Mouse (Mus musculus) cerebellum, adult 8-10 months (tissue): ENCODE data around the gene Csnk2b.
A peak's percentile ranks its signal among the peaks of the same experiment; 100 is the strongest.

Source experiments
- DNase-seq: peaks from one replicate; pipeline ENCODE4 v3.0.0; 2022

Csnk2b gene

DNA sequence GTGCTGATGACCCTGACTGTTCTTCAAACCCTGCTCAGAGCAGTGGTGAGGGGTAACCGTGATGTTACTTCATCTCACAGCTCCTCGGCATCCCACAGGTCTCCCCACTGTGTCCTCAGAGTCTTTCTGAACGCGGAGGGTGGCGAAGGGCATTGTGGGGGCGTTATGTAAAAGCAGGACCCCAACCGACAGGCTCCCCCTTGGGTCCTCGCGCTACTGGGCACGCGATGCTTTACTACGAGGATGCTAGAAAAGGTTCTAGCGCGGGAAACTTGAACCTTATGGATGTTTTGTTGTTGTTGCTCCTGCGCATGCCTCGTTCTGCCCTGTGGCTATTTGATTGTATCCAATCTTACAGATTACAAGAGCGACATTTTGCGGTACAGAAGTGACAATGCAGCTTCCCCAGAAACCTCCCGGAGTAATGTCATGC is at the start of gene Csnk2b:
Gene Csnk2b, minus strand, starts transcription at position 183 of the 433 bp plus-strand sequence.
- DNase-seq, result peak; percentile 67

DNA sequence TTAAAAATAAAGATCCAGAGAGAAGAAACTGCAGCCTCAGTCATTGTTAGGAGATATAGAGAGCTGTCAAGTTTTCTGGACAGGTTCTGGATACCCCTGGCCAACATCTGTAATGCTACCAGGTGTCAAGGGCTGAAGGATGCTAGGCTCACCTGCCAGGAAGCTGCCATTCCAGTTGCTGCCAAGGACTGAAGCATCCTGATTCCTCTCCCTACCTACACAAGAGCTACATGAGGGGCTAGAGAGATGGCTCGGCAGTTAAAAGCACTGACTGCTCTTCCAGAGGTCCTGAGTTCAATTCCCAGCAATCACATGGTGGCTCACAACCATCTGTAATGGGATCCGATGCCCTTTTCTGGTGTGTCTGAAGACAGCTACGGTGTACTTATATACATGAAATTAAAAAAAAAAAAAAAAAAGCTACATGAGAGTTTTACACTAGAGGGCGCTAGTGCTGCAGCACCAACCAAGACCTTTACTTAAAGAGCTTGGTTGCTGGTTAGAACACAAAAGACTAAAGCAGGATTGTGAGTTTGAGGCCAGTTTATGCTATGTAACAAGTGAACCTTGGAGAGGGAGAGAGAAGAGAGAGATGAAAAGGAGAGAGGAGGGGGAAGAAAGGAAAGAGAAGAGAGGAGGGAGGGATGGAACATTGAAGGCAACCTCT is 46.8 kb upstream of the Csnk2b start:
- peak; percentile 45 for DNase-seq

DNA sequence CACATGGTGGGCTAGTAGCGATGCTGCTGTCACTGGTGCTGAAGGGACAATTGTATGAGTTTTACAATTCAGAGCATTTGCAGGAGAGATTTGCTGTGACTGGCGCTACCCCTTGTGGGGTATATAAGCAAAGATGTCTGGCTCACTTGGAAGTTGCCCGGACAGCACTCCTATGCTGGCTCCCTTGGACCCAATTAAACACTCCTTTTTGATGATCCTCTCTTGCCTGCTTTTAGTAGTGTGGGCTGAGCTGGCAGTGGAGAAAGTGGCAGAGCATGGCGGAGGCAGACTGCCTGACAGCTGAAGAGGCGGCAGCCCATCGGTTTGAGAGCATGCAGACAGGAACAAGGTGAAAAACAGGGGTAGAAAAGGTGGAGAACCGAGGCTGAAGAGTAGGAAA is 45.9 kb upstream of the Csnk2b start:
- DNase-seq, result peak; percentile 12

DNA sequence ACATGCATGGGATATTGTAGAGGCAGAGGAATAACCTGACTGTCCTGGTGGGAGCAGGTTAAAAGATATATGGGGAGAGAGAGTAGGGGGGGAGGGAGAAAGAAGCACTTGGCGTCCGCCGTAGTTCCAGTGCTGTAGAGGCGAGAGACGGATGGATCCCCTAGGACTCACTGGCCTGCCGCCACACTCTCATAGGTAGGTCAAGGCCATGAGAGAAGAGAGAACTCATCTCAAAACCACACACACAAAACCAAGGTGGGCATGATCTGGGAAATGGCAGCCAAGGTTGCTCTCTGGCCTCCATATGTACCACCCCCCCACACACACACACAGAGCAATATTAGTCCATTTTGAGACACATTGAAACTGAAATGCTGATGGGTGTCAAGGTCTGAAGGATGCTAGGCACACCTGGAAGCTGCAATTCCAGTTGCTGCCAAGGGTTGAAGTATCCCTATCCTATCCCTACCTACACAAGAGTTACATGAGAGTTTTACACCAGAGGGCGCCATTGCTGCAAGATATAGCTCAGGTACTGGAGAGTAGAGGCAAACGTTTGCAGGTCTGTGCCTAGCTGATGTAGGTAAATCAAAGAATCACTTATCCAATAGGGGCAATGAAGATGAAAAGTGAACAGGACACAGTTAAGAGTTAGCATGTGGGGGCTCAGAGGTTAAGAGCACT is 44.6 kb upstream of the Csnk2b start:
- DNase-seq, result peak; percentile 75

DNA sequence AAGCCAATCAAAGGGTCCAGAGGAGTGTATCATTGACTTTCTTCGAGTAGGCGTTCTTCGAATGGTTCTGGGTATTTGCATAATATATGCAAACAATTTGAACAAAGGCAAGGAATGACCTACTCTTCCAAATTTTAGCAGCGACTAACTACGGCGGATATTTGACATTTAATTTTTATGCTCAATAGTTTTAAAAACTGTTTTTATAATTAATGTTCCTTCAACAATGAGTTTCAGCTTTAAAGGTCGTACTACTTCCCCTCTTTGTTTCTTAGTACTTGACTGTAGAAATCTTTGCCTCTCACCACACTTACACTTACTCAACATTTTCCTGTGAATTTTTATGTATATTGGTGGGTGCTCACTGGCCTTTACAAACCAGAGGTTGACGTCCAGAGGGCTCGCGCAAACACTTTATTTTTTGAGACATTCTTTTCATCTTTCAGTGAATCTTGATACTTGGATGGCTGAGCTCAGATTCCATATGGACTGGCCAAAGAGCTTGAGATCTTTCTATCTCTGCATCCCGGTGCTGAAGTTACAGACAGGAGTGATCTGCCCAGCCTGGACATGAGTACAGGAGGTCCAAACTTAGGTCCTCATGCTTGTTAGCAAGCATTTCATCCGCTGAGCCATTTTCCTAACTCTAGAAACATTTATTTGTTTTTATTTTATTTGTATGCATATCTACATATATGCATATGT is 43.8 kb upstream of the Csnk2b start:
- peak; percentile 32 for DNase-seq

DNA sequence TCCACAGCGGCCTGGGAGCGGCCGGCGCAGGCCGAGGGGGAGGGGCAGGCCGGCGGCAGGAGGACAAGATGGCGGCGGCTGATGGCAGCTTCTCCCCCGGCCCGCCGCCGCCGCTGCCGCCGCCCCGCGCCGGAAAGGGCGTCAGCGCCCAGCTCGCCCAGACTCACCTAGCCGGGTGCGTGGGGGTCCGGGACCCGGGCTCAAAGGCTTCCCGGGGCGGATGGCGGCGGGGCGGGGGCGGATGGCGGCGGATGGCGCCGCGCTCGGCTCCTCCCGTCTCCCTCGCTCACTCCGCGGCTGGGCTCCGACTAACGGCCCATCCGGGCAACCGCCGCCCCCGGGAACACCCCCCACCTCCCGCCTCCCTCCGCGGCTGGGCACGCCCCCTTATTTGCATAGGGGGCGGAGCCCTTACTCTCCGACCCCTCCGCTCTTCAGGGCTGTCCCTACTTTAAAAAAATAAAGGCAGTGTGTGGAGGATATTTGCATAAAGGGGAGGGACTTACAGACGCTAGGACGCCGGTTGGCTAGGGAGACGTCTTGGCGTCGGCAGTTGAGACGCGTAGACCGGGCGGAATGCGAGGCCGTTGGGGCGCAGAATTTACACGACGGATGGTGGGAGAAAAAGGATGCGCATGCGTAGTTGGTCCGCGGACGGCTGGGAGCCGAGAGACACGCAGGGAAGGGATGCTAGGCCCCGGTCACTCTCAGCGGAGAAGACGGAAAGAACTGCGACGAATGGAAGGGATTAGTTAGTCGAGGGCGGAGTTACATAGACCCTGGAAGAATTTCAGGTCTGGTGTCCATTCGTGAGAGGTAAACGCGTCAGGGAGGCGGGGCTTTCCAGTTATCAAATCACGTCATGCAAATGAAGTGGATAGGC is 43.0 kb upstream of the Csnk2b start, which contains the start of gene Prrc2a:
Gene Prrc2a, minus strand, starts transcription at position 330 of the 883 bp plus-strand sequence.
- DNase-seq, result peak; percentile 99

DNA sequence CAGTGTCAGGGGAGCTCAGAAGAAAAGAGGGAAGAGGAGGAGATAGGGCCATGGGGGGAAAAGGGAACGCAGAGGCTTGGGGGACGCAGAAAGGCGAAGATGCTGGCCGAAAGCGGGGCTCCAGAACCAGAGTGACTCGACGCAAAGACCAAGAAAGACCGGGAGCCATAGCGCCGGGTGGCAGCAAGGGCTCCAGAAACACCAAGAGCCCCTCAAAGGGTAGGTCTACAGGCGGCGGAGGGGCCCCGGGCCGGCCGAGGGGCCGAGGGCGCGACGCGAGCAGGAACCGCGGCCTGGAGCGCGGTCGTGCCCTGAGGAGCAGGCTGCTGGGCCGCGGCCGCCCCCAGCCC is 42.3 kb upstream of the Csnk2b start:
- DNase-seq, result no peak

DNA sequence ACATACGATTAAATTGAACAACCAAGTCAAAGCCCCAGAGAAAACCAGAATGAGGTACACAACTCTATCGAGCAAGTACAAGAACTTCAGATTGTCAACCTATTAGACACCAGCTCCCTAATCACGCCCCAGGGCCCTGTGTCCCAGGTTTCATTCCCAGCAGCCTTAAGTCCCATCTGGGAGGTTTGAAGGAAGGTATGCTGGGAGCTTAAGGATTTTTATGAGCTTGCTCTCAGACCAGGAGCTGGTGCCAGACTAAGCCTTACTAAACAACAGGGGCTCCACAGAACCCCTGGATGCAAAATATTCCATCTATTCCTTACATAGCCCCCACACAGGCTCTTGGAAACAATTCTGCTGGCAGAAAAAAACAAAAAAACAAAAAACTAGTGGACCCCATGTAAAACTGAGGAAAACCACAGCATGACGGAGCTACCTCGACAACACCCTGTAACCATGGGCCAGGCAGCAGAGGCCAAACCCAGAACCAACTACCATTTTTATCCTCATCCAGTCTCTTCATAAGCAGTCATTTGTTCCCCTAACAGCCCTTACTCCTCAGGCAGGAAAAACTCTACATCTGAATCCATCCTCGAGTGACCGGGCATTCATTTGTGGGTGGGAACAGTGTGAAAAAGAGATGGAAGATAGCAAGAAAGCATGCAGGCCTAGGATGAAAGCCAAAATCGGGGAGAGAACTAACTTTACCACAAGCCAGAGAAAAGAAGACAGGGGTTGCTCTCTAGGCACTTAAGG is 41.7 kb upstream of the Csnk2b start:
- peak; percentile 38 for DNase-seq

DNA sequence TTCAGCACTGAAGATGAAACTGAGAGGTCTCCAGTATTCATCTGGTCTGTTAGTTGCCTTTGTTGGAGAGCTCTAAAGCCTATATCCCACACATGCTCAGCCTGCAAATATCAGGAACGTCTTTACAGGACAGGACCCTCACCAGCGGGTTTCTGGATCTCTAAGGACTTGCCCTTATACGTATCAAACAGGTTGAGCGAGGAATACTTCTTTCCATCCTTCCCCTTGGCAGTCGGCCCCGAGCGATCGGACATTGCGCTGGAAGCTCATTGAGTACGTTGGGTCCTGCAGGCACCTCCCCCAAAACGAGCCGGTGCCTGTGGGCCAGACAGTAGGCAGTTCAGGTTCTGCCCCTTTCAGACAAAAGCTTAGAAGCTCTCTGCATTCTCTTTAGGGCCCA is 40.9 kb upstream of the Csnk2b start:
- DNase-seq, result peak; percentile 41

DNA sequence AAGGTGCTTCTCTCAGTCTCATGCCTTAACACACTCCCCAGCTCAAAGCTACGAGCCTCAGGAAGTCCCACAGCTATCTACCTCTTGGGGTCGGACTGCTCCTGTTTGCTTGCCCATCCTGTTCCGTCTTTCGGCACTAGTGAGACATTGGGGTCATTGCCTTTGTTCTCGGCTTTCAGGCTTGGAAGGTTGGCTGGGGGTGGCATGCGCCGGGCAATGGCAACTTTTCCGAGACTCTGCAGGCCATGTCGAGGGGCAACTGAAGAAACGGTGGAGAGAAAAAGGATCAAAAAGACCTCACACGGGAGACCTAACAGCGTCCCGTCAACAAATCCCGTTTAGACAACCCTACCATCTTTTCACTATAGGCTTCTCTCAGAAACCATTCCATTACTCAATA is 40.3 kb upstream of the Csnk2b start:
- DNase-seq, result peak; percentile 20

DNA sequence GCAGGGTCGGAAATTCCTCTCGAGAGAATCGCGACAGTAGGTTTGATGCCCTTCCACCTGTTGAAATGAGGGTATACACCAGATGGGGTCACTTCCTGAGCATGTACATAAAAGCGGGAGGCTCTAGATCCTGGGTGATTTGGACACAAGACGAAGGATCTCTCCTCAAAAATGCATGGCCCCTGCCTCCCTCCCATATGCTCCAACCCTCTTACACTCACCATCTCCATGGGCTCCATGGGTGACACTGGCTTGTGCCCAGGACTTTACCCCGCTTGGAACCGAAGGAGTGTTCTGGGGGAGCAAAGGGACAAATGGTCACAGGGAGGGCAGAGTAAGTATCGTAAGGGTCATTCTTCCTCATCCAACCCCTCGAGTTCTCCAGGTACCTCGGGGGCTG is 39.6 kb upstream of the Csnk2b start:
- DNase-seq, result peak; percentile 28

DNA sequence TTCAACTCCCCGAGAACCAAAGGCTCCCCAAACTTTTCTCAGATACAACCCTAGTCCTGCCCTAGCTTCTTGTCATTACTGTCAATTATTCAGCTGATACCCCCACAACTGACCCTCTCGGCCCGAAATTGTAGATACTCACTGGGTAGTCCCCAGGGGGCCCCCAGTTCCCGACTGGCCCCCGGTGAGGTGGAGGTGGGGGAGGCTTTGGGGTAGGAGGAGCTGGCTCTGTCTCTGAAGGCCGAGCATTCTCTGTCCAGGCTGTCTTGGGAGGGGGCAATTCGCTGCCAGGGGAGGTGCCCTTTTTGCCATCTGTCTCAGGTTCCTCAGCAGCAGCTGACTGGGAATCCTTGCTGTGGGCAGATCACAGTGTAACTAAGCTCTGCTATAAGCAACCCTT is 37.8 kb upstream of the Csnk2b start:
- DNase-seq, result peak; percentile 15

DNA sequence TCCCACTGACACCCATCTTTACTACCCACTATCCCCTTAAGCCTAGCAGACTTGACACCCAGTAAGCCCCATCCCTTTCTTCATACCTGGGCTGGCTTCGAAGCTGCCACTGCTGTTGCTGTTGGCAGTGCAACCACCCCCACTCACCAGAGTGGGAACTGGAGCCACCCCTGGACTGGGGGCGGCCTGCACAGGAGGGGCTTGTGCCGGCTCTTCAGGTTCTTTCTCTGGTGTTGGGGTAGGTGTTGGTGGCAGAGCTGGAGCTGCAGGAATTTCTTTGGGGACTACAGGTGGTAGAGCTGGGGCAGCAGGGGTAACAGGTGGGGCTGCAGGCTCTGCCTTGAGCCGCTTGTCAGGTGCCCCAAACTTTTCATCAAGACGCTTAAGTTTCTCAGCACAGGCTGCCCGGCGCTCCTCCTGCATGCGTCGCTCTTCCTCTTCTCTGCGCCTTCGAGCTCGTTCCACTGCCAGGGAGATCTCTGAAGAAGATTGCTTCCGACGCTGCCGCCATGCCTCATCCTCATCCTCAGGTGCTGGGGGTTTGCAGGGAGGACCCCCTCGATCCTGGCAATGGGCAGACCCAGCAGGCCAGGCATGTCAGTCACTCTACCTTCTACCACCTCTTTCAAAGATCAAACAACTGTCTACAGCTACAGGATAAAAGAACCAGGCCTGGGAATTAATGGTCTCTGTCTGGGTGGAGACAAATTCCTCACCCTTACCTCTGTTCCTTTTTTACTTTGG is 37.2 kb upstream of the Csnk2b start:
- no peak for DNase-seq

DNA sequence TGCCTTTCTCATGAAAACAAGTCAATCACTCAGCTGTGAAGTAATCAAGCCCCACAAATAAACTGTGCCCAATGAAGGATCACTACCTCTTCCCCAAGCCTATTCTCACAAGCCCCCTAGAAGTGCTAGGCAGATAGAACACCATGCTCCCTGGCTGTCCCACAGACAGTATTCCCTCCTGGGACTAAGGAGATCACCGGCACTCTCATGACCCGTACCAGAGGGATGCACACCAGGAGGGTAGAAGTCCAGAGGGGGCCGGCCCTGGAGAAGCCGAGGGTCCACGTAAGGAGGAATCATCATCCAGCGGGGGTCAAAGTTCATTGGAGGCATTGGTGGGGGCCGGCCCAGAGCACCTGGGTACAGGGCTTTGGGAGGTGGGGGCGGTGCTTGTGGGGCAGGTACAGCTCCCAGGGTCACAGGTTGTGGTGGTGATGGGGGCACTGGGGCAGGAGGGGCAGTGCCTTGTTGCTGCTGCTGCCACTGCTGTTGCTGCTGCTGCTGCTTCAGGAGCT is 35.9 kb upstream of the Csnk2b start:
- DNase-seq, result no peak

DNA sequence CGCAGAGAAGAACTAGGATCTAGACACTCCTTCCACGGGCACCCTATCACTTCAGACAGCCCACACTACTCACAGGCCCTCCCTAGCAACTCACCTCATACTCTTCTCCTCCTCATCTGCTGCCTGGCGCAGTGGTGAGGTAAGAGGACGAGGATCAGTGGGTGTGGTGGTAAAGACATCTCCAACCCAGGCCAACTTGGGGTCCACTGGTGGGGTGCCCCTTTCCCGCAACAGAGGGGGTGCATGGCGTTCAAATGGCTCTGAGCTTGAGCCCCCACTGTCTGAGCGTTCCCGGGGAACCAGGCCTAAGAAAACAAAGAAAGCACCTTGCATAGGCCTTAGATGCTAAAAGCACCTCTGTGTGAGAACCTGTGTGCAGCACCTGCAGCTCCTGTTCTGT is 35.4 kb upstream of the Csnk2b start:
- DNase-seq, result no peak

DNA sequence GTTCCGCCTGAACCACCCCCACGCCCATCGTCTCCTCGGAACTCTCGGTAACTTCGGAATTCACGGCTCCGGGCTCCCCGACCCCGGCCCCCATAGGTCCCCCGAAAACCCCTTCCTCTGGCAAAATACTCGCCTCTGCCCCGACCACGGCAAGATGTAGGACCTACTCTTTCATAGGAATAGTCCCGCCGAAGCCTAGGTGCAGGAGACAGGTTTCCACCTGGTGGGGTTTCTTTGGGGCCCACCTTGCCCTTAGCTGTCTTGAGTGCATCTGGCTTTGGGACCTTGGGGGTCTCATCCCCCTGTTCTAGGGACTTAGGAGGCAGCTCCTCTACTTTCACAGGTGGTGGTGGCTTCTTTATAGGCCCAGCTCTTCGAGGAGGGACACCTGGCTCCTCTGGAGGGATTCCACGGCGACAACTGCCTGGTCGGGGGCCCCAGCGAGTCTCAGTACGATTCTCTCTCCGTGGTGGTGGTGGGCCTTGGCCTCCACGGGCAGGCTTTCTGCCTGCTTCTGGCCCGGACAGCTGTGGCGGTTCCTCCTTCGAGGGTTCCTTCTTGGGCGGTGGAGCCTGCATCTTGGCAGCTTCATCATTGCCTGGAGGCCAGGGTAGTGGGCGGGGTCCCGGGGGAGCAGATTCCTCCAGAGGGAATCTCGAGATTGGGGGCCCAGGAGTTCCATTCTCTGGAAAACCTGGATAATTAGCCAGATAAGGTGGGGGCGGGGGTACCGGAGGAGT is 34.8 kb upstream of the Csnk2b start:
- no peak for DNase-seq

DNA sequence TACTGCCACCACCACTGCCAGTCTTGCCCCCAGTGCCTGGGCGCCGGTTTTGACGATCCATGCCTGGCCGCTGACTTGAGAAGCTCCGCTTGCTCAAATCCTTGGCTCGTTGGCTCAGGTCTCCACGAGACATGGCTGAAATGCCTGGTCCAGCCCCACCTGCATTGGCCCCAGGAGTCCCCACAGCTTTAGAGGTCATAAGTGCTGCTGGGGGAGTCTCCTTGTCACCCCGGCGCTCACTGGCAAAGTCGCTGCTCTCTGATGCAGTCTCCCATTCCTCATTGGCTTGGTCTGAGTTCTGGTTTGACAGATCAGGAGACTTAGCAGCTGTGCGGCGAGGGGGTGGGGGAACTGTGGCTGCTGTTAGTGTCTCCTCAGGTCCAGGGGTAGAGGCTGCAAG is 33.6 kb upstream of the Csnk2b start:
- DNase-seq, result no peak

DNA sequence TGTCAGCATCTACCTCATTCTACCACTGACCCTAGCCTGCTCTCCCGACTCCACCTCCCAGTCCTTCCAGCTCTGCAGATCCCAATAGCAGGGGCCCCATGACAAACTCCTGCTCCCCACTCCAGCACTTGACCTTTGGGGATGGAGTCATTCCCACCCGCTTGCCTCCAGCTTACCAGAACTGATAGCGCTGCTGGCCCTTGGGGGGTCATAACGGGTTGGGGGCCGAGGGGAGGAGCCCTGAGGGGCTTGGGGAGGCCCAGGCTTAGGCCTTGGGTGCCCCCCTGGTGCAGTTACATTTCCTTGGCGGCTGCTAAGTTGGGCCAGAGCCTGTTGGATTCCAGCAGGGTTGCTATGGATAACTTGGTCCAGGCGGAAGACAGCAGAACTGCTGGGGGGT is 32.8 kb upstream of the Csnk2b start:
- DNase-seq, result no peak

DNA sequence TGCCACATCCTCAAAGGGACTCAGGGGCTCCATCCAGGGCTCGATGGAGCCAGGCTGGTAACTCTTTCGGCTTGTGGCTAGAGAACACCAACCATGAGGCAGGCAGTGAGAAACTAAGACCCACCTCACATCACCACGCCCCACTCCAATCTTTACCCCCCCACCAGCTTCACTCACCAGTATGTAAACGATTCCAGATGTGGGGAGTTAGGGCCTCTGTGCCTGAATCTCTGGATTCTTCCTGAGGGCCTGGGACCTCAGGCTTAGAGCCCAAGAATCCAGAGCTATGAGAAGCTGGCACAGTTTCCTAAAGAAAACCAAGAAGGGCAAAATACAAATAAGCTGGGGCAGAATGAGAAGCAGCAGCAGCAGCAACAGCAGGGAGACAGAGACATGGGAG is 32.1 kb upstream of the Csnk2b start:
- no peak for DNase-seq

DNA sequence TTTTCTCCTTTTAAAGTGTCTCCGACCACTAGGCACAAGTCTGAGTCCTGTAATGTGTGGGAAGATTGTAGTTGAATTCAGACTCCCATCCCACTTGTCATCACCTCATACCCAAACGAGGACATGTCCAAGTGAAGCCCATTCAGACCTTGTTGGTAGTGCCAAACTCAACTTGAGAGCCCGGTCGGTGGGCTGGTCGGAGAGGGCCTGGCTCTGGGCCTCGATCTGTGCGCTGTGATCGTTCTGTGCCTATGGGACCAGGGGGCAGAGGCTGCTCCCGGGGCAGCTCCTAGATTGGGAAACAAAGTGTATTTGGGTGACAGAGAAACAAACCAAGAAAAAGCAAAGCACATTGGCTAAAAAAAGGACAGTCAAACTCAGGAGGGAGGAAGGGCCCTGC is 31.2 kb upstream of the Csnk2b start:
- no peak for DNase-seq

DNA sequence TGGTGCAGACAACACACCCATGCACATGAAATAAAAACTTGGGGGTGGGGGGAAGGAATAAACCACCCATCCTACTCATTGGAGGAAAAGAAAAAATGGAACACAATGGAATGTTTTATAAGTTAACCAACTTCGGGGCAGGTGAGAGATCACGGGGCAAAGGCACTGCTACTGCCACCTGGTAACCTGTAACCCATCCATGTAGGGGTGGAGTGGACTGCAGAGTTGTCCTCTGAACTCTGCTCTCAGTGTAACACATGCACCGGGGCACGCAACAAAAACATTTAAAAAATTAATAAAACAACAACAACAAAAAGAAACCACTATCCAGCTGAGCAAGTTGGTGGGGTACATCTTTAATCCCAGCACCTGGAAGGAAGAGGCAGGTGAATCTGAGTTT is 30.3 kb upstream of the Csnk2b start:
- DNase-seq, result no peak
